Mouse (Mus musculus) brown adipose tissue, adult 24 weeks (tissue): ENCODE data around the gene Acoxl. TPM values are rescaled to one million over a fixed set of nuclear protein-coding genes. Genes with fewer than 3 reads are reported as not detected.

Experiments used
- H3K27ac ChIP-seq: fragments of 200-500 bp; replicated peaks from 2 replicates; pipeline ENCODE4 v1.5.1; 2012; ENCODE audit warnings: low read depth, mild to moderate bottlenecking, low read length
- H3K4me1 ChIP-seq: fragments of 200-500 bp; 2 replicates; pipeline ENCODE4 v1.6.1; 2012; ENCODE audit warnings: low read length, mixed read lengths; ENCODE audit not compliant: control insufficient read depth, insufficient read depth, insufficient read length
- H3K4me3 ChIP-seq: fragments of 200-500 bp; 2 replicates; pipeline ENCODE4 v1.5.1; 2012; ENCODE audit warnings: low read depth, mild to moderate bottlenecking, low read length, moderate library complexity; ENCODE audit not compliant: insufficient read depth
- polyA plus RNA-seq: library from polyadenylated mRNA; stranded (reverse); fragments of >200 nt; gene quantifications from 2 replicates; pipeline ENCODE4 v1.2.4, GENCODE M21; 2012; ENCODE audit not compliant: missing spikeins, insufficient read depth, insufficient read length

Acoxl gene
- polyA plus RNA-seq, 1 experiment: 0.67 TPM

DNA sequence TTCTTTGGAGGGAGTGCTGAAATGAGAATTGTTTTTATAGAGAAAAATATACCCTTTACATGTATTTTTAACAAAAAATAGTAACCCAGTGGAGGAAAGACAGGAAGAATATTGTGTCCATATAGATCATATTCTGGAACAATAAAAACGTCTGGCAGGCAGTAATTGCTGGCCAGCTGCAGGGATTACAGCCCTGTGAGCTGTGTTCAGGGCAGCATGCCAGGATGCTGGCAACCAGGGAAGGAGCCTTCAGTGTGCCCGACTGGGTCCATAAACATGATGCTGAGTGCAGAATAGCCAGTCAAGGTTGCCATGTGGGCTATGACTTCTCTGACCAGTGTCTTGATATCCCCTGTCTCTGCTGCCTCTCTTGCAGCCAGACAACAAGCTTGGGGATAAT lies 122.5 kb downstream of the Acoxl start:
- Histone ChIP-seq H3K27ac (no peak overlapping the region), H3K4me1 (no peaks in the 10 kb centered on the region), H3K4me3 (no peak overlapping the region)

- H3K27ac ChIP-seq: no peak overlapping the region
- H3K4me1 ChIP-seq: no peaks in the 10 kb centered on the region
- no peak overlapping the region for H3K4me3 ChIP-seq
These were observed 123.2 kb downstream of the Acoxl start for GRCm38 (mm10) chr2:127961802-127962433.

DNA sequence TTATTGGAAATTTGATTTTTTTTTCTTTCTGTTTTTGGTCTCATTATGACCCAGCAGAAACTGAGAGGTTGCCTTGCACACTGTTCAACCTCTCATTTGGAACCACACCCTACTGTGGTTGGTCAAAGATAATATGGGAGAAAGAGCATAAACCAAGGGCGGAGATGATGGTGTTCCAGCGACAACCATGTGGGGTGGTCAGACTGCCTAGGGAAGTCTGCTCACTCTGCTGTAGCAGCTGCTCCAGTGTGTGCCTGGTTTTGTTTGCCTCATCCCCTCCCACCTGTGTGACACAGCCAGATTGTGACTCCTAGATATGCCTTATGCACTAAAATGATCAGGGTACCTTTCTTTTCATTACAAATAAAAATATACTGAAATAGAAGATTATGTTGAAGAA lies 130.3 kb downstream of the Acoxl start:
- H3K27ac ChIP-seq: no peak overlapping the region
- H3K4me1 ChIP-seq: no peaks in the 10 kb centered on the region
- H3K4me3 ChIP-seq: no peak overlapping the region

DNA sequence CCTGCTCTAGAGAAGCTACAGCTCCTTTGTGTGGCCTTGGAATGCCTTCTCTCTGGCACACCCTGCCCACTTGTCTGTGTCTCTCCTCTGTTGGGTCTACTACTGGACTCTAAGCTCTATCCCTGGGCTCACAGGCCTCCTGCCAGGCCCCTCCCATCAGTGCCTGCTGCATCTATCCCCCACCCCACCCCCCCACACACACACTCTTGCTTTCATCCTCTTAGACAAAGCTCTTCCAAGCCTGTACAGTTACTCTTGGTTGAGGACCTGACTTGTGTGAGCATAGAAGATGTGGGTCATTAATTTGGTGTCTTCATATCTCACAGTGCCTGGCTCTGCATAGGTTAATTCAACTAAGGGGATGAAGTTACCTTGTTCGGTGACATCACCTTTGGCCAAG lies 137.6 kb downstream of the Acoxl start:
- Histone ChIP-seq H3K27ac (no peak overlapping the region), H3K4me3 (no peak overlapping the region), H3K4me1 (no peaks in the 10 kb centered on the region)

GRCm38 (mm10) chr2:127978601-127979230 lies 140.0 kb downstream of the Acoxl start:
- H3K27ac ChIP-seq: no peak overlapping the region
- no peaks in the 10 kb centered on the region for H3K4me1 ChIP-seq
- no peak overlapping the region for H3K4me3 ChIP-seq

DNA sequence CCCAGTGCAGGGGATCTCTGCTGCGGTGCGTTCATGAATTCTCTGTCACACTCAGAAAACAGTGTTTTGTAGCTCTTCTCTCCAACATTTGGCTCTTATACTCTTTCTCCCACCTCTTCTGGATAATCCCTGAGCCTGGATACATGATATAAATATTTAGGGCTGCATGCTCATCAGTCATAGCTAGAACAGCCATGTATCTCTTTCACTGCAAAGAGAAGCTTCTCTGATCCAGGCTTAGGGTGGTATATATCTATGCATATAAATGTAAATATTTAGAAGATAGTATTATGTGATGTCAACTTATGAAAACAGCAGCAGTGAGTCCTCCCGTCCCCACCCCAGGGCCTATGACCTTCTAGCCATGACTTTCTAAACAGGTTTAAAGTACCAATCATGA lies 143.9 kb downstream of the Acoxl start:
- Histone ChIP-seq H3K4me3 (no peak overlapping the region), H3K4me1 (no peaks in the 10 kb centered on the region), H3K27ac (no peak overlapping the region)

- H3K27ac ChIP-seq: no peak overlapping the region
- no peak overlapping the region for H3K4me3 ChIP-seq
These were observed 144.6 kb downstream of the Acoxl start for GRCm38 (mm10) chr2:127983301-127983700.

DNA sequence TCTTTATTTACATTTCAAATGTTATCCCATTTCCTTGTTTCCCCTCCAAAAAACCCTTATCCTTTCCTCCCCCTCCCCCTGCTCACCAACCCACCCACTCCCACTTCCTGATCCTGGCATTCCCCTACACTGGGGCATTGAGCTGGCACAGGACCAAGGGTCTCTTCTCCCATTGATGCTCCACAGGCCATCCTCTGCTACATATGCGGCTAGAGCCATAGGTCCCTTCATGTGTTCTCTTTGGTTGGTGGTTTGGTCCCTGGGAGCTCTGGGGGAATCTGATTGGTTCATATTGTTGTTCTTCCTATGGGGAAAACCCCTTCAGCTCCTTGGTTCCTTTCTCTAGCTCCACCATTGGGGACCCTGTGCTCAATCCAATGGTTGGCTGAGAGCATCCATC lies 145.3 kb downstream of the Acoxl start:
- Histone ChIP-seq H3K27ac (no peak overlapping the region), H3K4me3 (no peak overlapping the region), H3K4me1 (no peaks in the 10 kb centered on the region)

More at GRCm38 (mm10) chr2:127983301-127983700, 144.6 kb downstream of the Acoxl start:
- no peaks in the 10 kb centered on the region for H3K4me1 ChIP-seq

DNA sequence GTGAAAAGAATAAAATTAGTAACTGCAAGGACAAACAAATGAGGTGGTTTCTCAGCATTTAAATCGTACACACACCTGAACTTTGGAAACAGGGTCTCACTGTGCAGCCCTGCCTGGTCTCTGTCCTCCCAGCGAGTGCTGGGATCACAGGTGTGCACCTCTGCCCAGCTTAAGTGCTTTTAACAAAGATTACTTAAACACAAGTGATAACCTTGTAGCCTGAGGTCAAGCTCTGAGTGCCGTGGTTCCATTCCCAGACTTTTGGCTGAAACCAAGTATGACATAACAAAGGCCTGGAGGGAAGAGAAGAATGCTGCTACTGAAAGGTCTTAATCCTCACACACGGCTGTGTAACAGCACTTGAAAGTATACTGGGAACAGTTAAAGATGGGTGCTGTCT lies 149.0 kb downstream of the Acoxl start:
- Histone ChIP-seq H3K27ac (no peak overlapping the region), H3K4me3 (no peak overlapping the region), H3K4me1 (no peaks in the 10 kb centered on the region; the same call in 1 of the 2 replicates)

DNA sequence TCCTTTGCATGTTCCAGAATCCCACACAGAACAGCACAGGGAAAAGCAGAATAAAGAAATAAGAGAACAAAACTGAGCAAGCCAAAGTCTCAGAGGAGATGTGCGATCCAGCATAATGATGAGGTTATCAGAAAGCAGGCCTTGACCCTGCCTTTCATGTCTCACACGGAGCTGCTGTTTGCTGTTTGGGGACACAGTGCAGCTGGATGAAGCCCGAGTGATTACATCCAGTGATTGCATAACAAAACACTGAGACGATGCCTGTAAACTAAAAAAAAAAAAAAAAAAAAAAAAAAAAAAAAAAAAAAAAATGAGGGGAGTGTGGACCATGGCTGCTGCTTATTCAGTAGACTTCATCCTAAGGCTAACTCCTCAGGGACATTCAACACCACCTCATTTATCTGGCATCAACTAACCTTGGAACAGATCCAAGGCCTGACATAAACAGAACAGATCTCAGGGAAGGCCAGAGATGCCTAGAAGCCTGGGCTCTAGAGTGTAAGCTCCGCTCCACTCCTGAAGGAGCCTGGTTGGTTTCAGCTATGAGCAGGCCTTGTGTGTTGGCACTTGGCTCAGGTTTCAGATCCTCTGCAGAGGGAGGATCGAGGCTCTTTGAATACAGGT lies 152.3 kb downstream of the Acoxl start:
- H3K27ac ChIP-seq: no peak overlapping the region
- no peaks in the 10 kb centered on the region; the same call in 1 of the 2 replicates for H3K4me1 ChIP-seq
- H3K4me3 ChIP-seq: no peak overlapping the region

DNA sequence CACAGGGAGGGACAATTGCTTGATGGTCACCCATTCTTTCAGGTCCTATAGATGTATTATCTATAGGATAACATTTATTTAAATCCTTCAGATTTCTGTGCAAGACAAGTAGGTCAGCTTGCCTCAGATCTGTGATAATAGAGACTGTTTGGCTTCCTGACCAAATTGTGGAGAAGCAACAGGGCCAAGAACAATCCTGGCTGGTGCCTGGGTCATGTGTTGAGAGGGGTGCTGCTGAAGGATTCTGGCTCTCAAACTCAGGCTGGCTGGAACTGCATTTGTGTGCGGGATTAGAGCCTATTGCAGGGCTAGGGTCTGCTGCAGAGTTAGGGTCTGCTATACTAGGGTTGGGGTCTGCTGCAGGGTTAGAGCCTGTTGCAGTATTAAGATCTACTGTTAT lies 153.0 kb downstream of the Acoxl start:
- no peaks in the 10 kb centered on the region; the same call in 1 of the 2 replicates for H3K4me1 ChIP-seq
- no peak overlapping the region for H3K27ac ChIP-seq
- H3K4me3 ChIP-seq: no peak overlapping the region

- H3K4me1 ChIP-seq: no peaks in the 10 kb centered on the region
These were observed 170.2 kb downstream of the Acoxl start for GRCm38 (mm10) chr2:128008662-128009423.

DNA sequence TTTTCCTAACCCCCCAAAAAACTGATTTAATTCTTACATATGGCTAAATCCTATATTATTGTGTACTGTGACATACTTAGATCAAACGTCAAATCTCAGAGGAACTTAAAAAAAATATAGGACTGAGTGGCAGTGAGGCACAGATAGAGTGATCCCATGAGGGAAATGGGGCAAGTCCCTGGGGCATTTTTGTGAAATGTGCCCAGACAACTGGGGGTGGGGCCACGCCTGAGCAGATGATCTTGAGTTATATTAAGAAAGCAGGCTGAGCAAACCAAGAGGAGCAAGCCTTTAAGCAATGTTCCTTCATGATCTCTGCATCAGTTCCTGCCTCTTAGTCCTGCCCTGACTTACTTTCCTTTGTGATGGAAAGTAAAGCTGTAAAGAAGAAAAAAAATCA lies 175.9 kb downstream of the Acoxl start:
- no peak overlapping the region for H3K27ac ChIP-seq
- no peaks in the 10 kb centered on the region for H3K4me1 ChIP-seq
- H3K4me3 ChIP-seq: no peak overlapping the region

More at GRCm38 (mm10) chr2:128008662-128009423, 170.2 kb downstream of the Acoxl start:
- Histone ChIP-seq H3K27ac (no peak overlapping the region), H3K4me3 (no peak overlapping the region)

DNA sequence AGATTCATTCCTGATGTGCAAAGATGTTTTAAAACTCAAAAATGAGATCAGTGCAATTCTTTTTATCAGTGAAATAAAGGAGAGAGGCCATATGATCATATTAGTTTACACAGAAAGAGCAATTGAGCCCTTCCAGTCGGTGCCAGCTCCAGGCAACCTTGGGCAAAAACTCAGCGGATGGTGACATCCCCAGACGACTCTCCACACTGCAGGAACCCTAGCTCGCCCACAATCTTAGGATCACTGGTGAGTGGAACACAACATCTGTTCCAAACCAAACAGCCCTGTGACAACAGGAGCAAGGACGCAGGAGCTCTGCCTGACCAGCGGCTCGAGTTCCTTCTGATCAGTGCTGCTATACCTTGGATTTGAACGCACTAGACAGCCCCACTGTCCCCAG lies 176.9 kb downstream of the Acoxl start:
- no peak overlapping the region for H3K4me3 ChIP-seq
- no peaks in the 10 kb centered on the region for H3K4me1 ChIP-seq
- no peak overlapping the region for H3K27ac ChIP-seq
